9 mouse cellular contexts compared by ENCODE assay signal in the genomic region with DNA sequence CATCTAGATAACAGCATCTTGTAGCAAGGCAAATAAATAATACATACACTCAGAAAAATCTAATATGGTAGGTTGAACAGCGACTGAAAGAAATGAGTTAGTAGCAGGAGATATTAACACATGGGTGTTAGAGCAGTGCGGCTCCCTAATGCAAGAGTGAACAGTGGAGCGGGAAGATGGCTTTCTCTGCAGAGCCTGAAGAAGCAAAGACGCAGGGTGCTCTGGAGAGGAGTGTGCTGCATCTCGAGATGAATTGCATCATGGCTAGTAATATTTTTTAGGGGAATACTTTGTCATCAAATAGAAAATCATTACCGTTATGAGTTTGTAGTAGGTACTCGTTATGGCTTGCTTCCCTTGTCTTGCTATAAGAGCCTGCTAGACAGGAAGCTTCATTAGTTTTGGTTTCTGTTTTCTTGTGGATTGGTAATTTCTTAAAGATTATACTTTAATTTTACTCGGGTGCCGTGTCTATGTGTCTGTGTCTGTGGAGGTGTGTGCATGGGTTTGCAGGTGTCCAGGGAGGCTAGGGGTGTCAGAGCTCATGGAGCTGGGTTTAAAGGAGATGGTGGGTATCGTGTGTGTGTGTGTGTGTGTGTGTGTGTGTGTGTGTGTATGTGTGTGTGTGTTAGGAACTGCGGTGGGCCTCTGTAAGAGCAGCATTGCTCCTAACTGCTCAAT. TPM values are rescaled to one million over a fixed set of nuclear protein-coding genes. Genes with fewer than 3 reads are reported as not detected.
DNase-seq lines count a peak whose midpoint lies in the region; ATAC-seq and TF ChIP-seq lines count a peak whose summit lies in the region.
"Had no signal": no experiment of that assay in that cellular context is flagged by ENCODE, and none has a peak within 500 bp of the region (broad histone marks: within the 10 kb centered on the region; RNA-seq: fewer than 3 reads in every experiment).

No protein-coding gene starts in this region.

- no peaks in the 10 kb centered on the region for H3K27me3 ChIP-seq in cerebellum, adult 2 months (ENCODE audit: control insufficient read depth, insufficient read depth, low read length)
- H3K27me3 ChIP-seq in forebrain, postnatal 0 days (ENCODE audit: insufficient read depth, low read length) = no peaks in the 10 kb centered on the region
- no peaks in the 10 kb centered on the region for H3K27me3 ChIP-seq in midbrain, embryonic 11.5 days (ENCODE audit: control insufficient read depth, insufficient read depth, low read length)
- H3K27me3 ChIP-seq: embryonic facial prominence, embryonic 12.5 days had no signal

- TF ChIP-seq POLR2A in cerebellum, adult 2 months (IDR thresholded peaks at IDR 0.05; ENCODE audit: borderline replicate concordance, insufficient read depth, low read length) = no peak

- H3K9me3 ChIP-seq in forebrain, postnatal 0 days (ENCODE audit: low read length) = no peaks in the 10 kb centered on the region
- no peaks in the 10 kb centered on the region for H3K9me3 ChIP-seq in midbrain, embryonic 11.5 days (ENCODE audit: control insufficient read depth, low read length)
- H3K9me3 ChIP-seq: embryonic facial prominence, embryonic 12.5 days had no signal

- peak overlapping the region; percentile 78 for H3K4me3 ChIP-seq in cerebellum, adult 2 months (replicated peaks; ENCODE audit: insufficient read depth, low read depth, low read length)
- peak overlapping the region; percentile 8; the same call in 1 of the 2 replicates for H3K4me3 ChIP-seq in forebrain, postnatal 0 days (ENCODE audit: low read depth, low read length)
- no peak overlapping the region for H3K4me3 ChIP-seq in midbrain, embryonic 11.5 days (ENCODE audit: low read depth, low read length)
- H3K4me3 ChIP-seq: embryonic facial prominence, embryonic 12.5 days had no signal

- DNase-seq in cerebellum, adult 2 months = peak in 1 of 2 experiments; percentile 35
- no peak for DNase-seq in cerebellum, postnatal 4 days (ENCODE audit: low spot score in 2 of 2)
- DNase-seq in CD4-positive, CD25-positive, alpha-beta regulatory T cell, adult 2 months (ENCODE audit: low read depth, low spot score) = peak; percentile 64
- DNase-seq in forebrain, postnatal 0 days = peak; percentile 25
- peak; percentile 64 for DNase-seq in midbrain, embryonic 11.5 days (ENCODE audit: low spot score, missing footprints)
- no peak for DNase-seq in retina, embryonic 14.5 days (ENCODE audit: low spot score)
- DNase-seq in right cerebral cortex, postnatal 4 days = no peak

- no peak overlapping the region for H3K9ac ChIP-seq in forebrain, postnatal 0 days
- no peak overlapping the region for H3K9ac ChIP-seq in midbrain, embryonic 11.5 days (ENCODE audit: low read length)
- H3K9ac ChIP-seq: embryonic facial prominence, embryonic 12.5 days had no signal

- no peak overlapping the region for H3K27ac ChIP-seq in cerebellum, adult 2 months (ENCODE audit: insufficient read depth, low read length)
- peak overlapping the region; percentile 16; the same call in 1 of the 2 replicates for H3K27ac ChIP-seq in forebrain, postnatal 0 days (ENCODE audit: low read depth, low read length)
- H3K27ac ChIP-seq in midbrain, embryonic 11.5 days (ENCODE audit: low read depth, low read length) = peak overlapping the region; percentile 2
- H3K27ac ChIP-seq: embryonic facial prominence, embryonic 12.5 days had no signal

- no peaks in the 10 kb centered on the region for H3K36me3 ChIP-seq in forebrain, postnatal 0 days (ENCODE audit: insufficient read depth)
- no peaks in the 10 kb centered on the region for H3K36me3 ChIP-seq in midbrain, embryonic 11.5 days (ENCODE audit: control insufficient read depth, insufficient read depth, low read length)
- H3K36me3 ChIP-seq: embryonic facial prominence, embryonic 12.5 days had no signal

- TF ChIP-seq CTCF in cerebellum, adult 2 months (IDR thresholded peaks at IDR 0.05; ENCODE audit: borderline replicate concordance, insufficient read depth, low read depth, low read length) = no peak
- TF ChIP-seq CTCF in forebrain, postnatal 0 days (IDR thresholded peaks at IDR 0.05; ENCODE audit: low read depth) = no peak

- ATAC-seq in forebrain, postnatal 0 days = no peak
- ATAC-seq in midbrain, embryonic 11.5 days (ENCODE audit: low FRiP score) = 0 out of 2 replicates have a peak, but pooled peaks have one; percentile 43
- no peak for ATAC-seq in monocyte, adult 5-6 weeks (replicated peaks; ENCODE audit: insufficient number of reproducible peaks, low FRiP score, low TSS enrichment, poor library complexity, severe bottlenecking)

- peak overlapping the region; percentile 16 for H3K4me2 ChIP-seq in forebrain, postnatal 0 days (ENCODE audit: low read depth)
- H3K4me2 ChIP-seq in midbrain, embryonic 11.5 days = peak overlapping the region; percentile 22; the same call in 1 of the 2 replicates

- peaks cover 14% of the 10 kb centered on the region for H3K4me1 ChIP-seq in cerebellum, adult 2 months (ENCODE audit: control insufficient read depth, insufficient read depth, low read length)
- H3K4me1 ChIP-seq in forebrain, postnatal 0 days (ENCODE audit: insufficient read depth) = peaks cover 20% of the 10 kb centered on the region
- peaks cover 25% of the 10 kb centered on the region for H3K4me1 ChIP-seq in midbrain, embryonic 11.5 days (ENCODE audit: control insufficient read depth, insufficient read depth, low read length)

- WGBS in cerebellum, adult 2 months = 15% methylated on average over 11 of the region's 11 CpGs
- 49% methylated on average over 11 of the region's 11 CpGs for WGBS in forebrain, postnatal 0 days
- WGBS in midbrain, embryonic 11.5 days = 78% methylated on average over 11 of the region's 11 CpGs

RNA-seq across cellular contexts. Expression of a gene that starts 51.8 kb away (rescaled TPM):
- polyA plus RNA-seq in cerebellum, adult 2 months (2012; rRNA removed) = 23.3 and 23.5 TPM in 2 replicates
- 19.9 and 26.7 TPM in 2 replicates for total RNA-seq in forebrain, postnatal 0 days (2014; rRNA removed)
- polyA plus RNA-seq in forebrain, postnatal 0 days (2015; fragmentation: Nextera tagmentation; extraction: Ambion mirVana) = 10.8 and 16.6 TPM in 2 replicates
- 12.0 and 12.9 TPM in 2 replicates for polyA plus RNA-seq in midbrain, embryonic 11.5 days (2014; fragmentation: Nextera tagmentation; extraction: Ambion mirVana)
- 13.8 to 34.8 TPM (median 22.9 TPM) in 3 replicates for total RNA-seq in monocyte, adult 5-6 weeks (2017)

Comparison
In these comparisons a context has a peak if more than half of its experiments do, and no peak if none do; other contexts are left out.
1. DNase-seq: peak in CD4-positive, CD25-positive, alpha-beta regulatory T cell, adult 2 months (single experiment), forebrain, postnatal 0 days (single experiment) and midbrain, embryonic 11.5 days (single experiment); none in cerebellum, postnatal 4 days (0 of 2), retina, embryonic 14.5 days (single experiment) and right cerebral cortex, postnatal 4 days (single experiment).